Mouse (Mus musculus) adrenal gland, postnatal 36 days (tissue): ENCODE data around the gene Mrpl4. TPM values are rescaled to one million over a fixed set of nuclear protein-coding genes. Genes with fewer than 3 reads are reported as not detected.
A peak's percentile ranks its signal among the peaks of the same experiment; 100 is the strongest.

ENCODE experiments used
- DNase-seq, 2 experiments: peaks; one replicate each; pipeline ENCODE4 v3.0.0; 2021; ENCODE audit warnings: mixed read lengths in 1 of 2
- total RNA-seq, 2 experiments: library from RNA; stranded (reverse); gene quantifications; 2 replicates each; pipeline ENCODE4 v1.2.3; 2021

The Mrpl4 gene
- total RNA-seq, 2 experiments from 2014 or later = 122 to 130 TPM

GRCm38 (mm10) chr9:21017177-21017575, 14.6 kb downstream of the Mrpl4 start:
- DNase-seq = no peak

- DNase-seq = no peak
Observed at GRCm38 (mm10) chr9:21018600-21018999, 16.1 kb downstream of the Mrpl4 start.

- DNase-seq = no peak
Observed at GRCm38 (mm10) chr9:21021363-21021762, 18.8 kb downstream of the Mrpl4 start.

- no peak for DNase-seq
Observed at GRCm38 (mm10) chr9:21022288-21022687, 19.8 kb downstream of the Mrpl4 start.

- DNase-seq = no peak
Observed at GRCm38 (mm10) chr9:21022726-21023125, 20.2 kb downstream of the Mrpl4 start.

GRCm38 (mm10) chr9:21025258-21025810, 22.8 kb downstream of the Mrpl4 start:
- DNase-seq = no peak

- no peak for DNase-seq
Observed at GRCm38 (mm10) chr9:21026849-21027248, 24.3 kb downstream of the Mrpl4 start.

- DNase-seq = no peak
Observed at GRCm38 (mm10) chr9:21027774-21028290, 25.3 kb downstream of the Mrpl4 start.

- DNase-seq = no peak
Observed at GRCm38 (mm10) chr9:21028560-21029110, 26.1 kb downstream of the Mrpl4 start.

- DNase-seq = peak; percentile 89 to 91
Observed at GRCm38 (mm10) chr9:21029291-21030054, 26.9 kb downstream of the Mrpl4 start, which contains the start of gene Icam4. Icam4 (plus strand) TSS chr9:21029373.

GRCm38 (mm10) chr9:21030055-21030600, 27.6 kb downstream of the Mrpl4 start:
- no peak for DNase-seq

GRCm38 (mm10) chr9:21030781-21031250, 28.3 kb downstream of the Mrpl4 start:
- DNase-seq = peak; percentile 83 to 89

- peak; percentile 71 to 73 for DNase-seq
Observed at GRCm38 (mm10) chr9:21031251-21031895, 28.8 kb downstream of the Mrpl4 start.

GRCm38 (mm10) chr9:21031896-21032351, 29.4 kb downstream of the Mrpl4 start, which contains the start of gene Icam5:
Icam5 (plus strand) TSS chr9:21032073.
- DNase-seq = peak in 1 of 2 experiments; percentile 38

GRCm38 (mm10) chr9:21032491-21032890, 30.0 kb downstream of the Mrpl4 start:
- DNase-seq = no peak

- DNase-seq = peak; percentile 92 to 94
Observed at GRCm38 (mm10) chr9:21033136-21033535, 30.6 kb downstream of the Mrpl4 start.

- DNase-seq = no peak
Observed at GRCm38 (mm10) chr9:21034481-21035085, 32.0 kb downstream of the Mrpl4 start.

GRCm38 (mm10) chr9:21035586-21035985, 33.0 kb downstream of the Mrpl4 start:
- DNase-seq = no peak

GRCm38 (mm10) chr9:21036161-21036560, 33.6 kb downstream of the Mrpl4 start:
- no peak for DNase-seq

GRCm38 (mm10) chr9:21036666-21037065, 34.1 kb downstream of the Mrpl4 start:
- no peak for DNase-seq

- DNase-seq = peak in 1 of 2 experiments; percentile 37
Observed at GRCm38 (mm10) chr9:21037481-21037891, 34.9 kb downstream of the Mrpl4 start.
